Mouse (Mus musculus) gastrocnemius, postnatal 36 days (tissue): Measurements from ENCODE around the gene Stk26. TPM values are rescaled to one million over a fixed set of nuclear protein-coding genes. Genes with fewer than 3 reads are reported as not detected.

ENCODE experiments used
- DNase-seq, 2 experiments: peaks; one replicate each; pipeline ENCODE4 v3.0.0; 2022
- intact Hi-C: fragments of 180-260 bp; cut with DNase I; formaldehyde crosslinking; loops from one replicate; pipeline ENCODE4 v1.15.1; 2025
- total RNA-seq, 2 experiments: library from RNA; stranded (reverse); gene quantifications; 2 replicates each; pipeline ENCODE4 v1.2.3; 2021

The Stk26 gene
- total RNA-seq, 2 experiments from 2014 or later = 1.3 to 1.9 TPM

- intact Hi-C loops = no loop called here
- no peak for DNase-seq
Measured at GRCm38 (mm10) chrX:50924629-50925364, 84.0 kb downstream of the Stk26 start.

- no peak for DNase-seq
- intact Hi-C loops = no loop called here
Measured at GRCm38 (mm10) chrX:50926893-50927545, 86.2 kb downstream of the Stk26 start.

- no peak for DNase-seq
- intact Hi-C loops = no loop called here
Measured at GRCm38 (mm10) chrX:50930309-50930708, 89.5 kb downstream of the Stk26 start.

- DNase-seq = no peak
- intact Hi-C loops = no loop called here
Measured at GRCm38 (mm10) chrX:50937117-50937516, 96.3 kb downstream of the Stk26 start.

GRCm38 (mm10) chrX:50942610-50943009 lies 101.8 kb downstream of the Stk26 start, which contains the start of gene Frmd7:
Gene Frmd7, minus strand, starts transcription at chrX:50942710.
- no peak for DNase-seq
- intact Hi-C loops = no loop called here

Other genes with a start within 250 kb of the Stk26 start
- gene Frmd7, start 101.7 kb downstream of the Stk26 start, total RNA-seq = under 1 TPM; 0.41 to 0.44 TPM
- gene Rap2c, start 177.0 kb downstream of the Stk26 start, total RNA-seq = 10 to 100 TPM; 20.6 to 21.0 TPM